Mouse (Mus musculus) CD4-positive helper T cell, adult 2 months (primary cell): Measurements from ENCODE around the gene Rab11fip4.

Source experiments
- DNase-seq: peaks from one replicate; pipeline ENCODE4 v3.0.0-alpha.2; 2012; ENCODE audit warnings: low read depth, missing footprints, low spot score

Gene Rab11fip4

DNA sequence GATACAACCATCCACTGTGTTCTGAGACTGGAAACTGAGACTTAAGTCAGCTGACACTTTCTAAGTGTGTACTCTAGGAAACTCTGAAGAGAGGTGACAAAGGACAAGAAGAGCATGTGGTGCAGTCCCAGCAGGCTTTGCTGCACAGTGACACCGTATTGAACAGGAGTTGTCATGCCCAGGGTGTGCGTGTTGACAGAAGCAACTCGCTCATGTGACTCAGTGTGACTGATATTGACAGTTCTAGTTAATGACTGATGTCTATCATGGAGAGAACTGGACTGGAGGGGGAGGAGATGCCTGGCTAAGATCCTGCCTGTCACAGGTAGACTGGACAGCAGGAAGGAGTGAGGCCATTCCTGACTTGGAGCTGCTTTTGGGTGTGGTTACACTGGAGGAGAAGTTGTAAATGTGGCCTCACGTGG is 63.4 kb downstream of the Rab11fip4 start:
- peak; percentile 47 for DNase-seq

DNA sequence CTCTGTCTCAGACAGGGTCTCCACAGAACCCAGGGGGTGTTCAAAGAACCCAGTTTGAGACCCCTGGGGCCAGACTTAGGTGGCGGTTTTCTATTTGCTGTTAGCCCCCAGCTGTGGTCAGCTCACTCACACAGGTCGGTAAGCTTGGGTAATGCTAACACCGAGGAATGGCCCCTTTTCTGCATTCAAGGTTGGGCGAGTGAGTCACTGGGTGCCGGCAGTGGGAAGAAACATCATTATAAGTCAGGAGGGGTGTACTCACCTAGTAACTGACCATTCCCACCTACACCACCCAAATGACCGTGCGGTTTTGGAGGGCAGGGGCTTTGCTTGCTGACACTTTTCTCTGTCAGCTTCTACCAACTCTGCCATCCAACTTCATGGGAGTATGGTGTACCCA is 64.6 kb downstream of the Rab11fip4 start:
- no peak for DNase-seq

DNA sequence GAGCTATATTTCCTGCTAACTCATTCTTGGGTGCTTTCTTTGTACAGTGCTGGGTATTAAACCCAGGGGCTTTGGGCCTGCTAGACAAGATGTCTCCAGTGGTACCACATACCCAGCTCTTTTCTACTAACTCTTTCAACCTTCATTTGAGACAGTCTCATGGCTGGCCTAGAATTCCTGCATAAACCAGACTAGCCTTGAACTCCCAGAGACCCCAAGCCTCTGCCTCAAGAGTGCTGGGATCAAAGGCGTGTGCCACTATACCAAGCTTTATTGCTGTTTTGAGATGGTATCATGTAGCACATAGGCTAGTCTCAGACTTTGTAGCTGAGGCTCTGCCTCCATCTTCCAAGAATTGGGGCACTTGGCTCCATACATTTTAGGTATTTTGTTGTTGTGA is 65.5 kb downstream of the Rab11fip4 start:
- DNase-seq: no peak

DNA sequence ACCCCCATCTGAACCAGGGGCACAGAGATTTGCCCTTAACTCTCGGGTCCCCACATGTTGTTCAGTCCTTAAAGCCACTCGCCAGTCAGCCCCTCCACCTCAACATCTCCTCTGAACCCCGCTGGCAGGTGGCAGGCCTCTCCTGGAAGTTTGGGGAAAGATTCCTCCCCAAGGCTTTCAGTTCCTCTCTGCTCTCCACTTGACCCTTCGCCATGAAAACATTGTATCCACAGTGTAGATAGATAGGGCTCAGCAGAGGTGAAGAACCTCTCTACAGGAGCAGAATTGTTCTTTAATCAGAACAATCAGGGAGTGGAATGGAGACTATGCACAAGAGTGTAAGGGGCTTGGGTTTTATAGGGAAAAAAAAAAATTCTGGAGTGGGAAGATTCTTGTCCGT is 66.0 kb downstream of the Rab11fip4 start:
- DNase-seq: no peak

DNA sequence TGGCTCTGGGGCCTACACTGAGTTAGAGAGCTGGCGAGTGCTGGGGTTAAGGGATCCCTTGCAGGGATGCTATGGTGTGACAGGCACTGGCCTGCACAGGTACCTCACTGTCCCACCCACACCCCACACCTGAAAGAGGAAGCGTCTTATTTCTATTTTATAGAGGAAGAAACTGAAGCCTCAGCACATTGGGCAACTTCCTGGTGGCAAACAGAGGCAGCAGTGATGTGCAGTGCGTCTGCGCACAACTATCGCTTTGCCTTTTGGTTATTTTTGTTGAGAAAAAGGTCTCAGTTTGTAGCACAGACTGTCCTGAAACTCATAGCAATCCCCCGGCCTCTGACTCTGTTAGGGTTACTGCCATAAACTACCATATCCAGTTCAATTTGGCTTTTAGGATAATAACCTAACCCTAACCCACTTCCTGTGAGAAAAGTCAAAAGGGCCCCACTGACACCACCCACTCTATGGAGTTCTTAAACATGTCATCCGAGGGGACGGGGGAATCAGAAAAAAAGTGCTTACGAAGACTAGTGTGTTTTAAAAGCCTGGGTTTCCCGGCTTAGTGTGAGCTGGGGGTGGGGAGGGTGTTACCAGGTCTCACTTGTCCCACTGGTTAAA is 67.3 kb downstream of the Rab11fip4 start:
- DNase-seq: peak; percentile 85

DNA sequence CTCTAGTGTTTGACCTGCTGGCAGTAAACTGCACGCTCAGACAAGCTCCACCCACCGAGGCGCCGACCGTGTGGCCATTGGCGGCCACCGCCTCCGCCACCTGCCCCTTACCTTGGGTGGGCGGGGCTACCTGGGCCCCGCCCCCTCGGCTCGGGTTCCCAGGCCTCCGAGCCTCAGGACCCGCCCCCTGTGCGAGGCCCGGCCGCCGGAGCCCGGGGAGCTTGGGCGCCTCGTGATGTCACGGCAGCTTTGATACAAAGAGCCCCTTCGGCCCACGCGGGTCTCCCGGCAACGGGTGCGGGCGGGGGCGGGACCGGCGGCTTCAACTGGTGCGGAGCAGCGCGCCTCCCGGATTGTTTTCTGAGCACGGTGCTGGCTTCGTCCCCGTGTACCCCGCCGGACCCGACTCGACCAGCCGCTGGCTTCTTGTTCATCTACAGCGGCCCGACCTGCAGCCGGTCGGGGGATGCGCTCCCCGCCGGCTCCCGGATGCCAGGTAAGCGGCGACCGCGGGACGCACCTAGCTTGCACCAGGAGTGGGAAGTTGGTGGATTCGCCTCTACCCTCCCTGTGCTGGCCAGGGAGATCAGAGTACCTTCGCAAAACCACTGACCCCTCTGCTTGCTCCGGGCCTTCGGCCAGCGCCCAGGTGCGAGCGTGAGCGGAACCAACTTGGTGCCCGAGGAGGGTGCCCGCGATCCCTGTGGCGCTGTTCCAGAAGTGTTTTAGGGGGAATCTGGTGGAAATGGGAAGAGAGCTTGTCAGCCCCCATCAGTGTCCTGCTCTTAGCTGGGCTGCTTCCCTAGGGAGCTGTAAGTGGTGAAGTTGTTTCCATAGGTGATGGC is 69.6 kb downstream of the Rab11fip4 start:
- peak; percentile 94 for DNase-seq

DNA sequence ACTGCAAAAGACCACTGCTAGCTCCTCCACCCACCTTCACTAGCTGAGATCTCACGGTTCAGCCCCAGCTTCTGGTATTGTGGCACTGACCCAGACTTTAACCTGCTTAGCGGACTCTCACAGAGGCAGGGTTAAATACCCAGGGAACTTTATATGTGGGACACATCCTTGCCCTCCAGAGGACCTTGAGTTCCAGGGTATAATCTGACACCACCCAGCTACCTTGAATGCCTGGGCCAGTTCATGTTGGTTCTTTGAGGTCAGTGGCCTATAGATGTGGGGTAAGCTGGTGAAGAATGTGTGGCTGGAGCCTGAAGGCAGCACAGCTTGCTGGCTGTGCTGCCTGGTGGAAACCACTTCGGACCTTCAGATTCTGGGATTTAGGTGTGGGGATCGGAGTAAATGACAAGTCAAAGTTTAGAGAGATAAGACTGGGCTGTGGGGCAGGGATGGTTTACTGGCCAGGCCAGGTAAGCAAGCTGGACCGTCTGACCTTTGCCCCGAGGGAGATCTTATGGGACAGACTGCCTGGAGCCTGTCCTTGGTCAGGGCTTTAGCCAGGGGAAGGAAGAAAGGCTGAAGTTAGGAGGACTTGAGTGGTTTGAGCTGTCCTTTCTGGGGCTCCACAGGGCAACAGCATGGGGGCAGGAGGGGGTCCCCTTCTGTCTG is 71.0 kb downstream of the Rab11fip4 start:
- DNase-seq: no peak

DNA sequence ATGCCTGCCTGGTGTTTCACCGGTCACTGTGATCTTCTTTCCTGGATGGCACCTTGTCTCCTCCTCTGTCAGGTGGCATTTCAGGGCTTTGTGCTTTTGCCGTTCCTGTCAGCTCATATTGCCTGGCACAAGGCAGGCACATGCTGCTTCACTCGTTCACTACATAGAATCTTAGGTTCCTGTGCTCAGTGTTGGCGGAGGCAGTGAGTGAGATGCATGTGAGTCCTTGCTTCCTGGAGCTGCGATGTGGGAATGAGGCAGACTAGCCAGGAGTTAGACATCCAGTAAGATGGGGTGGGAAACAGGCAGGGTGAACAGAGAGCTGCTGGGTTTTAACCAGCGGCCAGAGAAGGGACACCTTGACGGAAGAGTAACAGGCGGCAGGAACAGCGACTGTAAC is 72.1 kb downstream of the Rab11fip4 start:
- no peak for DNase-seq

DNA sequence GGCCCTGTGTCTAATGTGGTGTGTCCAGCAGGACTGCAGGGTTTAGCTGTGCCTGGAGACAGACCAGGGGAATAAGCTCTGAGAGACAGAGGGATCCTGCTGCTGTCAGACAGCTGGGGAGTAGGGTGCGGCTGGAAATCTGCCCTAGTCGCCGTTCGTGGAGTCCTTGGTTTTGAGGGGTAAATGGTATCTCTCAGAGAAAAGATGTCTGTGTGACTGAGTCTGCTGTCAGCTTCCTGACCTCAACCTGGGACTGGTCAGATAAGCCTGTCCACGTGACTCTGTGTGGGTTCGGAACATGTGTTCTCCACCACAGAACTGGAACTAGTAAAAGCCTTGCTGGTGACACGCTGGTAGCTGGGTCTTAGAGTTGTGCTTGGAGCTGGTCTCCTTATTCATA is 72.6 kb downstream of the Rab11fip4 start:
- no peak for DNase-seq

DNA sequence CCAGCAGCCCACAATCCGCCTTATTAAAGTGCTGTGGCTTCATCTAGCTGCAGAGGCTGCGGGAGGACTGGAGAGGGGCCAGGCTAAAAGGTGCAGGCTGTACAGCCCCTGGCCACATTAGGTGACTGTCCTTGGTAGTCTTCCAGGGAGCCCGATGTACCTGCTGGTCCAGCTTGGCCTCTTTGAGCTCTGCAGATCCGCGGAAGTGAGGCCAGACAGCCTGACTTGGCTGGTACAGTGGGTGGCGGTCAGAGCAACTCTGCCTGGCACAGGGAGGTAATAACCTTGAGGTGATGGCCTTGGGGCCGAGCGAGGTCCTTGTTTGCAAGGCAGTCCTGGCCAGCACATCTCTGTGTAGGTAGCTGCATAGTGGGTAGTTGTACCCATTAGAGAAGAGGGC is 75.5 kb downstream of the Rab11fip4 start:
- DNase-seq: no peak

DNA sequence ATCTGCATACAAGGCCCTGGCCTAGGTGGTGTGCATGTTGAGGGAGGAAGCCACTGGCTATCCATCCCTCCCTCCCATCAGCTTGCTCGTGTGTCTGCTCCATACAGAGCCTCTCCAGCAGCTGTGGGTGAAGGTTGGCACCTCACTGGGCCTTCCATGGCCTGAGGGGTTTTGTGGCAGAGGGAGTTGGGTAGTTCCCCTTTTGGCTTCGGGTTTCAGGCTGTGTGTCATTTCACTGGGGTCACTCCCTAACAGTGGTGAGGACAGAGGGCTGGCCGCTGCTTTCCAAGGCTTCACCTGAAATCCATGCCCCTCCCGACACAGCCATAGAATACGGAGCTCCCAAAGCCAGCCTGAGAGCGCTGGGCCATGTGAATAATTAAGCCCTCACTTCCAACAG is 78.2 kb downstream of the Rab11fip4 start:
- DNase-seq: no peak

DNA sequence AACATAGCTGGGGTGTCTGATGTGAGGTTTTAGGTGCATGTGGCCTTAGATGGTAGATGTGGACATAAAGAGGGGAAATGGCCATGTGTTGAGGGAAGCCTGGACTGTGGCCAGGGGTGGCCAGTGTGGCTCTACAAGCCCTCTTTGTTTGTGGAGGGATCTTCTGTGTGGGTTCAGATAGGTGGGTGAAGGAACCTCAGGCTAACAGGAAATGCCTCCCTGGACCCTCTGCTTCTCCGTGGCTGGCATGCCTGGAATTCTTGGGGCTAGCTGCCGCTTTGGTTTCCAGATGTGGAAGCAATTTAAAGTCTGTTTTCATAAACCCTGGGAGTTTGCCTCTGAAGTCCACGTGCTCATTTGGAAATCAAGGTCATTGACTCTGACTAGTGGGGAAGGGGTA is 78.9 kb downstream of the Rab11fip4 start:
- no peak for DNase-seq

DNA sequence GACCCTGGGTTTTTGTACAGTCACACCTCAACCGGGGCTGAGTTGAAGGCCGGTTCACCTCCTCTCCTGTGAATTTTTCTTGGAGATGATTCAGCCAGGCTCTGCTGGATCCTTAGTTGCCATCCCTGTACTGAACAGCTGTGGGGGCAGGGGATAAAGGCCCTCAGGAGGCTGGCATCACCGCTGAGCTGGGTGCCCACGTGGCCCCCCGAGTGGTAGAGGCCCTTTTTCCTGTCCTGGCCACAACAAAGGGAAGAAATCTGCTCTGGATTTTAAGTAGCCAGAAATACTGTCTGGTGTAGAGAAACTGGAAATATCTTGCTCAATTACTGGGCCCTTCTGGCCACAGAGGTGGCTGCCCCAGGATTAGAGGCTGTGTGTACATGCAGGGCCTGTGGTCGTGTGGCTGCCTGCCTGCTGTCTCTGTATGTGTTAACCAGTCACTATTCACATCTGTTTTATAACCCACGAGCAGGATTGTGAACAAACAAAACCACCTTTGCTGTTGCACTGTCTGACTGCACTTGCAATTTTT is 79.5 kb downstream of the Rab11fip4 start:
- DNase-seq: peak; percentile 47

DNA sequence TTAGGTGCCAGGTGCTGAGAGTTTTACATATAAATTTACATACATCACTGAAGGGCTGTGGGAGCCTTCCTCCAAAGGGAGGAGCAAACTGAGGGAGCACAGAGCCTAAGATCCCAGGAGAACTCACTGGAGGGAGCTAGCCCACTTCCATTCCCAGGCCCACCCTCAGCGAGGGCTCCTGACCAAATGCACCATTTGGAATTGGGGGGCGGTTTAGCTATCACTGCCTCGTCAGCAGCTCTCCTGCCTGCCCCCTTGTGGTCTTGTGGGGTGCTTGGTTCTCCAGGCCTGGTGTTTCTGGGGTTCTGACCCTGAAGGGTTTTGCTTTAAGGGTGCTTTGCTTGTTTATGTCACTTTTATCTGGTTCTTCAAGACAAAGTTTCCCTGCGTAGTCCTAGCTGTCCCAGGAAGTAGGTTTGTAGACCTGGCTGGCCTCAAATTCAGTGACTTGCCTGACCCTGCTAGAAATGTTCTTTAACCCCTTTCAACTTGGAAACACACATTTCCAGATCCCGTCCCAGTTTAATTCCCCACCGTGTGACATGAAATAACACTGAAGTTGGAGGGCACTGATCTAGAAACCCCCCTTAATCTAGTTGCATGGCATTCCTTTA is 80.8 kb downstream of the Rab11fip4 start:
- DNase-seq: peak; percentile 66

DNA sequence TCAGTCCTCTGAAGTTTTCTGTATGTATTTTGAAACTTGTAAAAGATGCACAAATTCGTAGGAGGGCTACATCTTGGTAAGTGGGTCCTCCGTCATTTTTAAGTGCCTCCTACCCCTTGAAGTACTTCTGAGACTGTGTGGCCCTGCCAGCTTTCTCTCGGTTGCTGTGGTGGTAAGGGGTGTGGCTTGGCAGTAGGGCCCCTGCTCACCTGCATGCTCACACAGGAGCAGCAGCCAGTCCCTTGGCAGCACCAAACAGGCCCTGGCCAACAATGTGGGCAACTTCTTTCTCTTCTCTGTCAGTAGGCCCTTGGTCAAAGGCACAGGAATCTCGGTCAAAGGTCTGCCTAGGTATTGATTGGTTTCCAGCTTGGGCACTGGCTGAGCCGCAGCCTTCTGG is 82.1 kb downstream of the Rab11fip4 start:
- DNase-seq: peak; percentile 29

DNA sequence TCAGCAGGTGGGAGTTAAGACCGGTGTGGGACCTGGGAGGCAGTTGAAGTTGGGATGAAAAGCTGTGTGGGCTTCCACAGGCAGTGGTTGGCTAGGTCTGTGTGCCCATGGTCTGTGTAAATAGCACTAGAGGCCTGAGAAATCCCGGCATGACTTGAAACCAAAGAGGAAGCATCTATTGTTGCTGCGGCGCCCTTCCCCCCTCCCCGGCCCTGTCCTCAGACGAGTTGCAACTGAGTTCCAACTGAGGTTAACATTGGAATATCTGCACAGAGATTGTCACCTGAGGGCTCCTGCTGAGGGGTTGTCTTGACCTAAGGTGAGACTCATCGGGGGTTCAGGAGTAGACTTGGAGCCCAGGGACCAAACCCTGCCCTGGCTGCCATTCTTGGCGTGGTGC is 82.7 kb downstream of the Rab11fip4 start:
- no peak for DNase-seq

DNA sequence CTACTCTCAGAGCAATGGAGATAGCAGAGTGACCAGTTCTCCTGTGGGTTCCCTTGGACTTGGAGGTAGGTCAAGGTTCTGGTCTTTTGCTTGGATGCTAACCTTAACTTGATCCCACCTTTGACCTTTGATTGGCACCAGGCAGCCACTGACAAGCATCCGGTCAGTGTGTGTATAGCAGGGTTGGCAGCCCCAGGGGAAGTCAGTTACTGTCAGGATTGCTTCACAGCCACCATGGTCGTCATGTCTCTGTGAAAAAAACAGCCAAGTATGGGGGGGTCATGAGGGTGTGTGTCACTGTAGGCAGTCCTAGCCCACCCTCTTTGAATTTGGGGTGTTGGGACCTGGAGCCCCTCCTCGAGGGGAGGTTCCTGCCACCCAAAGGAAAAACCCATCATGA is 83.2 kb downstream of the Rab11fip4 start:
- no peak for DNase-seq

DNA sequence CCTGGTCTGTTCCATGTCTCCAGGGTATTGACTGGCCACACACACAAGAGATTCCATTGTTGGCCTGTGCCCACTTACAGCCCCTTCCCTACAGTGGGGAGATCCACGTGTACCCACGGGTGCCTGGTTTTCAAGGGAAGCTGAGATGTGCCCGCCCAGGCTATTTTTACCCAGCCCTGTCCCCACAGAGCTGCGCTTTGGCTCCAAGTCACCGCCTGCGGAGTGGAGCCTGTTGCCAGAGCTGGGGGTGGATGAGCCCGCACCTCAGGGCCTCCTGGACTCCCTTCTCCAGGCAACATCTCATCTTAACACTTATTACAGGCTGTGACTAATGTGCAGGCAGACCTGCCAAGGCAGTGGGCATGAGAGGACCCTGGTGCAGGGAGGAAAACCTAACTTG is 83.6 kb downstream of the Rab11fip4 start:
- DNase-seq: no peak

DNA sequence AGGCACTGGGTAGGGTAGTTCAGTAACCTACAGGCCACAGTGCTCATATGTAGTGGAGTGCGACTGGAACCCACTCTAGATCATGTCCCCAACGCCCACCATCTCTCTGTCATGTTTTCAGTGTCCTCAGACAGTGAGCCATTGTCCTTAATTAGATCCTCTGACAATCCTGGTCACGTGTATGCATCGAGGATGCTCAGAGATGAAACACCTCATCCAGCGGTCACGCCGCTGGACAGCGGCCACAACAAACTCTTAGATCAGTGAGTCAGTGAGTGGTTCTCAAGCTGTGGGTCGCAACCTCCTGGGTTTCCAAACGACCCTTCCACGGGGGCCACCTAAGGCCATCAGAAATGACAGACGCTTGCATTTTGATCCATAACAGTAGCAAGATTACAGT is 84.3 kb downstream of the Rab11fip4 start:
- DNase-seq: no peak

DNA sequence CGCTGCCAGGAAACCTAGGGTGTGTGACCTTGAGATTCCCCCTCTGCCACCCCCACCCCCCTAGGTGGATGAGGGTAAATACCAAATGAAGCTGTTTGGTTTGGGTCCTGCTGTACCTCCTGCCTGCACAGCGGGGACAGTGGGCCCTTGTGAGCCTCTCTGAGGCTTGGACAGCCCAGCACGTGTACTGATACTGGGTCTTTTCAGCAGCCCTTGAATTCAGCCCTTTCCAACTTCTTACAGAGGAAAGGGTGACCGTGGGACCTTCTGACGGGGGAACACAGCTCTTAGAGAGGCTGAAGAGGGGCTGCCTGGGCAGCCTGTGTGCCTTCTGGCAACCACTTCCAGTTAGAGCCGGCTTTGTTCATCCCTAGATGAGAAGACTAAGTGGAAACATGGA is 85.0 kb downstream of the Rab11fip4 start:
- no peak for DNase-seq

DNA sequence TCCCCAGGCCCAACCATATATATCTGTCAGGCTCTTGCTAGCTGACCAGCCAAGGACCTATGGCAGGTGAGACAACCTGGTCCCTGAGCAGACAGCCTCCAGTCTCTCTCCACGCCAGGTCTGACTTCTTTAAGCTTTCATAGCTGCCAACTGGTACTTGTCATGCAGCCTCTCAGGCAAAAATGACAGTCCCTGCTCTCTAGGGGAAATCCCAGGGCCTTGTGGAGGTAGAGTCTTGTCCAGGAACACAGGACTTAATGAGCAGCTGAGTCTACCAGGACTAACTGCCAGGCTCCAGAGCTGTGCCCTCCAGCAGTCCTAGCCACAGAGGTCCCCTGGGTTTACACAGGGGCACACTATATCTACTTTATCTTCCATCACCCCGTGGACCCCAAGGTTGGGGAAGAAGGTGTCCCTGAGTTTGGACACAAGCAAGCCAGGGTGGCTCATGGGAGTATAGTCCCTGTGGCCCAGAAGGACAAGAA is 85.5 kb downstream of the Rab11fip4 start:
- peak; percentile 43 for DNase-seq

DNA sequence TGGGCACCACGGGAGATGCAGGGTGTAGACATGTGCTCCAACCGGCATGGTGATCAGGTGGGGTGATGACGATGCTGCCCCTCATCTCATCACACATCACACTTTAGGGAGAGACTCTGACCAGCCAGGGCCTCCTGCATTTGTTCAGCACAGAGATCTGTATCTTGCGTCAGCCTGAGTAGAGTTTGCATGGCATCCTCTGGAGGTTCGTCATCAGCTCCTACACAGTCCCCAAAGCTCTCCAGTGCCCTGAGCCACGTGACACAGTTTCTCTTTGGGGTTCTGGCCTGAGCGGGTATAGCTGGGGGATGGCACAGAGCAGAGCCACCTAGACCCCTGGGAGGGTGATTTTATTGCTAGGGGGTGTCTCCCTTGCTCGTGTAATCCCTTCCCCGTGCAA is 86.4 kb downstream of the Rab11fip4 start:
- DNase-seq: peak; percentile 68
